Mouse (Mus musculus) lung, postnatal 10 days (tissue): ENCODE measurements around the gene Tcaf1.
A peak's percentile ranks its signal among the peaks of the same experiment; 100 is the strongest.

Source experiments
- DNase-seq: peaks from one replicate; pipeline ENCODE4 v3.0.0; 2021

Gene Tcaf1

GRCm38 (mm10) chr6:42709291-42710211, at the start of gene Tcaf1:
TSS of gene Tcaf1 (minus strand) at chr6:42710088.
- DNase-seq, result peak; percentile 90

DNA sequence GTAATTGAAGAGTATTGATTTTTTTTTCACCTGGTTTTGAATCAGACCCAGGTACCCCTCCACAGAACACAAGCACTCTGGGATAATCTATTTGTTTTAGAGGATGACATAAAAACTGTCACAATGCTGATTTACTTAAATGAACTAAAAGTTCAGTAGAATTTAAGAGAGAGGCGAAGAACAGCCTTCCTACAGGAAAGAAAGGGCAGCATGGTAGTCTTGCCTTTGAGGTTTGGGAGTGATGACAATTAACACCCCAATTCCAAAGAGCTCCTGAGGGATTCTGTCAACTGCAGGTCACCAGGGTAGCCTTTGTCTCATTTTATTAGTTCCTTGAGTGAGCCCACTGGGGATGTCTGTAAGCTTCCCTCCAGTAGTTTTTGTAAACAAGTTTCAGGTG, 46.2 kb upstream of the Tcaf1 start, which contains the start of gene Olfr38:
TSS of gene Olfr38 (plus strand) at position 301 of the 400 bp plus-strand sequence.
- DNase-seq, result no peak

GRCm38 (mm10) chr6:42747846-42748245, 38.0 kb upstream of the Tcaf1 start:
- no peak for DNase-seq

- DNase-seq, result no peak
These were observed 32.4 kb upstream of the Tcaf1 start for GRCm38 (mm10) chr6:42742303-42742702.

GRCm38 (mm10) chr6:42739071-42739470, 29.2 kb upstream of the Tcaf1 start, which contains the start of gene Olfr453:
TSS of gene Olfr453 (plus strand) at chr6:42739371.
- DNase-seq, result no peak

- DNase-seq, result no peak
These were observed 8.1 kb upstream of the Tcaf1 start for GRCm38 (mm10) chr6:42717973-42718372.

GRCm38 (mm10) chr6:42714668-42715067, 4.8 kb upstream of the Tcaf1 start:
- no peak for DNase-seq

DNA sequence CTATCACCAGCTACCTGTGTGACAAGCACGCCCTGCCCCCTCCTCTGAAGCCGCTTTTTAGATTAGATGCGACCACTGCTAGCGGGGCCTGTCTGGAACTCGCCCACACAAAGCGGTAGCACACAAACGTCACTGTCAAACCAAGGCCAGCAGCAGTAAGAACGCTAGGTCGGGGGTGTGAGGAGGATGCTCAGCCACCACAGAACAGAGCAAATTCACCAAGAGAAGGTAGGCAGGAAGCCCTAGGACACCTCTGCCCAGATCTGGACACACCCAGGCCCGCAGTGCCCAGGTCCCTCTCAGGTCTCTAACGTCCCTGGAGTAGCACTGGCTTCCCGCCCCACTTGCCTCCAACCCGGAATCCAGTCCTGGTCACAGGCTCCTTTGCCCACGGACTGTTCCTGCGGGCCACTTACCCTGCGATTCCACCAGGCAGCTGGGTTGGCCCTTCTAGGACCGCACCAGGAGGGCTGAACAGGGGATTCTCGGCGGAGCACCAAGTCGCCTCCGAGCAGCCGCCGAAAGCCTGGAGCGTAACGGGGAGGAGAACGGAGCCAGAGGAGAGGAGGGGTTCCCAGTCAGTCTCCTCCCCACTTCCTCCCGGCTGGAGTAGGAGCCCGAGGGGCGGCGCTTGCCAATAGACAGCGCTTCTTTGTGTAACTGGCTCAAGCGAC, 17.2 kb downstream of the Tcaf1 start:
- DNase-seq, result peak; percentile 93

- DNase-seq, result peak; percentile 94
These were observed 17.8 kb downstream of the Tcaf1 start for GRCm38 (mm10) chr6:42692154-42692516.

- DNase-seq, result no peak
These were observed 20.1 kb downstream of the Tcaf1 start for GRCm38 (mm10) chr6:42689761-42690160.

DNA sequence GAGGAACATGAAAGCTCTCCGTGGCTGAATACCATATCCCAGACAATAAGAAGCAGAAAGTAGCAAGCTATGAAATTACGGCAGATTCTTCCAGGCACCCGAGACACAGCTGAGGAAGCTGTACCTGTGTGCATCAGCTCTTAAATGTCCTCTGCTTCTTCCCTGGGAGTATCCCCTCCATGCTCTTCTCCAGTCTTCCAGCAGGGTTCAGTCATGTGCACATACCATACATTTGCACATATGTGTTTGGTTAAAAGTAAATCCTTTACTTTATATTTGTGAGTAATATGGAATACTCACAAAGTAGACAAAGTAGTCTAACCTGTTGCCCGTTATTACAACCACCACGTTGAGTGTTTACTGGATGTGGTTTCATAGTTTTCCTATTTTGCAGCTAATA, 22.0 kb downstream of the Tcaf1 start:
- no peak for DNase-seq

DNA sequence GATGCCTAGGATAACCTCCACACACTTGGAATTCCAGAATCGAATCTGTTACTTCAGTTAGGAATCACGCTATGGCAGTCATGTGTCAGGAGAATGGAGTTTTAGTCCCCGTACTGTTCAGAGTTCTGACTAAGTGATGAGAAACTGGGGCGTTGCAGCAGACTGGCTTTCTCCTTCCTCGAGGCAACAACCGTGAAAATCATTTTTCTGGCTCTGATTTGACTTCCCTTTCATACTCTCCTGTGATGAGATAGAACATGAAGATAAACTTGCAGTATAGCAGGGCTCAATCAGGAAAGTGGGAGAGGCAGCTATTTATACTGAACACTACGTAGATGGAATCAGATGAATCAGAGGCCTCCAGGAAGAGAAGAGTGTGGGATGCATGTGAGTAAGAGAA, 29.8 kb downstream of the Tcaf1 start:
- DNase-seq, result no peak

DNA sequence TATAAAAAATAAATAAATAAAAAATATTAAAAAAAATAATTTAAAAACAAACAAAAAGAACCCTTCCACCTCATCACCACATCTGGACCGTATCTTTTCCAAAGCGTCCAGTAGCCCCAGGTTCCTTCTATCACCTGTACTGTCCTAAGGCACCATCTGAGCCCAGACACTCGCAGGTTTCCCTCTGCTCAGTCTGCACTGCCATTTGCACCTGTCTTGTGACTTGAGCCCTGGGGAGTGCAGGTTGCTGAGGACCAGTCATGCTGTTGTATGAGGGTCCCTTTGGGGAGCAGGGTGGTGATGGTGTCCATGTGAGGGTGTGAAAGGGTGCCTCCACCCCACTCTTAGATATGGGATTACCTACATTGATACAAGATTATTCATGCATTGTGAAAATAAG, 33.9 kb downstream of the Tcaf1 start:
- no peak for DNase-seq

GRCm38 (mm10) chr6:42671767-42672166, 38.1 kb downstream of the Tcaf1 start:
- DNase-seq, result no peak

- no peak for DNase-seq
These were observed 42.2 kb downstream of the Tcaf1 start for GRCm38 (mm10) chr6:42667722-42668121.

DNA sequence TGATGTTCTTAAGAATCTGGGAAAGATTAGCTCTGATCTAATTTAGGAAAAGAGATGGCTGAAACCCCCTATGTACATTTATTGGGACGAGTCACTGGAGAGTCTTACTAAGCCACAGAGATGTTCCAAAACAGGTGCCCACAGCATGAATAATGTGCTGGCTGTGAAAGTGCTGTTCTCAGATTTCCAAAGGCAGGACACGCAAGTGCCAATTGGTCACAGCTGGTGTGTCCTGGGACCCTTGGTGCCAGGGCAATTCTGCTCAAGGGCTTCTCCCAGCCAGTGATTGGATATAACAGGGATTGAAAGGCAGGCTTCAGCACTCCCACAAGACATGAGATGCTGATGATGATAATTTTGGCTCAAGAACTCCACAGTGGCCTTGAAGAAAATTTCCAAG, 48.1 kb downstream of the Tcaf1 start:
- DNase-seq, result no peak

DNA sequence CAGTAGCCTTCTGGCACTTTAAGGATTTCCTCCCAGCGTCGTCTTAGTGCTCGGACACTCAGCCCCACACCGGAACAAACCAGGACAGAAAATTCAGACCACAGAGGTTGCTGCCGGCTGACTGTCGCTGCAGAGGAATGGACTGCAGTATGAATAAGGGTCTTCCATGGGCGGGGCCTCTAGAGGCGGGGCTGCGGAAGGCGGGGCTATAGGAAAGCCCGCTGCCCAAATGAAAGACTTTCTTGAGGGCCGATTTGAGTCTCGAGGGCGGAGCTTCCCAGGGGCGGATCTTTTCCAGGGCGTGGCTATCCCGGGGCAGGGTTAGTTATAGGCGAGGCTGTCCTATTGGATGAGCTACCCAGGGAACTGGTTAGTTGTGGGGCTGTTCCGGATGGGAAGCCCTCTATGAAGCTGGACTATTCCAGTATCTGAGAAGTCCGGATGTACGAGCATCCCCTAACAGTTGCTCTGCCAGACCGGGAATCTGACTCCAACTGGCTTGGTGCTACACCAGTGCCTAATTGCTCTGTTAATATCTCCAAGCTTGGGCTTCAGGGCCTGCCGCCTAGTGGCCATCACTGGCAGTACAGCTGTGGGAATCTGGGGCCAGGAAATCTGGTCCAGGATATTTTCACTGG, 64.9 kb downstream of the Tcaf1 start, which contains the start of gene Tcaf2:
TSS of gene Tcaf2 (minus strand) at position 343 of the 638 bp plus-strand sequence.
- peak; percentile 97 for DNase-seq

DNA sequence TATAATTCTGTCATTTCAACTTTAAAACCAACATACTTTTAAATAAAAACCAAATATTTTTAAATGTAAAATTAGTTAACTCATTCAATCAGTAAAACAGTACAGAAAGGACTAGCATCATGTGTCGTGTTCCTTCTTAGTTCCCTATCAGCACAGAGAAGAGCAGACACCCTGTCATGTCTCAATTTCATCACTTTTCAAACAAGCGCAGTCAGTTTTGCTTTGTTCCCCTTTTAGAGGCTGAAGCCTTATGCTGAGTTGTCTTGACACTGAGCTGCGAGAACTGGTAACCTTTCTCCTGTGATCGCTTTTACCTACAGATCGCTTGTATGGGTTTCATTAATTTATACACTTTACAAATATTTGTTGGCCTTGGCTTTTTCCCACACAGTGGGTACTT, 75.5 kb downstream of the Tcaf1 start:
- no peak for DNase-seq

DNA sequence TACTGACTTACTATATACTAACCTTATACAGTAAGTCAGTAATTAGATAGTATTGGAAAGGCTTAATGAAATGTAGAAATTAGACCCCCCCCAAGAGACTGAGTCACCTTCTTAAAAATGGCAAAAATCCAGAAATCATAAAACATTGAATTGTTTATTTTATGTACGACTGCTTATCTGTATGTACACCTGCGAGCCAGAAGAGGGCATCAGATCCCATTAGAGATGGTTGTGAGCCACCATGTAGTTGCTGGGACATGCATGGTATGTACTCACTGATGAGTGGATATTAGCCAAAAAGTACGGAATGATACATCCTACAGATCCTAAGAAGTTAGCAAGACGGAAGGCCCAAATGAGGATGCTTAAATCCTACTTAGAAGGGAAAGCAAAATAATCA, 78.5 kb downstream of the Tcaf1 start:
- DNase-seq, result no peak
